Mouse (Mus musculus): Measurements from ENCODE around the gene Aqp5. TPM values are rescaled to one million over a fixed set of nuclear protein-coding genes. Genes with fewer than 3 reads are reported as not detected.

Aqp5 gene
- polyA plus RNA-seq, 2 experiments = 0.07 TPM; not detected in 1

DNA sequence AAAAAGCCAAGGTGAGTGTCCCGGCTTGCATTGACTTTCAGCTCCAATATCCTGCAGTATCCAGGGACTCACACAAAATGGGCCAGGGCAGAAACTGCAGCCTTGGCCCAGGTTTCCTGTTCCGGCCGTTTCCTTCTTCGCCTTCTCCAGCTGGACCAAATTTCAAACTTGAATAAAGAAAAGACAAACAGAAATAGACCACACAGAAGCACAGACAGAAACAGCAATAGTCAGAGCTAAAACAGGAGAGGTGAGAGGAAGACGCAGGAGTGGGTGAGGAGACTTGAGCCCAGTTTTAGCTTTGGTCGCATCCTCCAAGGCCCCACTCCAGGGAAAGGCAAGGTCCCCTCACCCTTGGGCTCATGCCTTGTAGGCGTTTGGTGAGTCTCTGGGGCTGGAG is 12.6 kb downstream of the Aqp5 start:
- H3K27ac ChIP-seq = no peak overlapping the region

DNA sequence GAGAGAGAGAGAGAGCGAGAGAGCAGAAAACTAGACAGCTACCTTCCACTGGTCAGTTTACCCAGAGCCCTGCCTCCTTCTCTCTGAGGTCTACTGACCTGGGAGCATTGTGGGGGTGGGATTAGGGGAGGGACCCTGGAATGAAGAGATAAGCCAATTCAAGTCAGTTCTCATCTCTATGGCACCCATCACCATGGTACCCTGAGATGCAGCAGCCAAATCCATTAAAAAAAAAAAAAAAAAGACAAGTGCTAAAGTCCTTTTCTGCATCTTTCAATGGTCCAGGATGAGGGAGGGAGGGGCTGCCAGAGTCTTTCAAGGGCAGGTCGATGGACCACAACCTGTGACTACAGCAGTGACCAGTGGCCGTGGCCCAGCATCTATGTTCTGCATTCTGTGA is 15.0 kb downstream of the Aqp5 start:
- Histone ChIP-seq H3K4me3 (ENCODE audit: insufficient read depth in 1 of 2, low read depth in 2 of 2, low read length in 2 of 2) (no peak overlapping the region), H3K9ac (replicated peaks) (no peak overlapping the region), H3K36me3 (replicated peaks; ENCODE audit: control insufficient read depth, insufficient read depth, low read depth) (no peaks in the 10 kb centered on the region), H3K4me2 (ENCODE audit: low read depth) (no peak overlapping the region), H3K27me3 (ENCODE audit: control insufficient read depth, insufficient read depth, low read length) (peaks cover 5% of the 10 kb centered on the region), H3K4me1 (replicated peaks; ENCODE audit: control insufficient read depth in 2 of 2, insufficient read depth in 2 of 2, low read length in 1 of 2) (peaks cover 4 to 14% of the 10 kb centered on the region in 2 experiments), H3K27ac (no peak overlapping the region), H3K9me3 (ENCODE audit: control insufficient read depth, low read length) (no peaks in the 10 kb centered on the region)
- WGBS (ENCODE audit: insufficient replicate concordance) = 52% methylated on average over 3 of the region's 3 CpGs
- TF ChIP-seq CTCF (IDR thresholded peaks at IDR 0.05; ENCODE audit: low read depth) (no peak), EP300 (IDR thresholded peaks at IDR 0.05; ENCODE audit: low read depth) (no peak)
- ATAC-seq (ENCODE audit: insufficient read depth) (no peak), DNase-seq (ENCODE audit: low read depth in 3 of 3, low spot score in 3 of 3) (no peak)

More for the DNA sequence above, 12.6 kb downstream of the Aqp5 start:
- TF ChIP-seq CTCF (IDR thresholded peaks at IDR 0.05; ENCODE audit: low read depth) (no peak), EP300 (IDR thresholded peaks at IDR 0.05; ENCODE audit: low read depth) (no peak)
- no peak overlapping the region for H3K4me3 ChIP-seq (ENCODE audit: insufficient read depth in 1 of 2, low read depth in 2 of 2, low read length in 2 of 2)
- H3K9ac ChIP-seq (replicated peaks) = no peak overlapping the region
- H3K4me2 ChIP-seq (ENCODE audit: low read depth) = no peak overlapping the region
- DNase-seq (ENCODE audit: low read depth in 3 of 3, low spot score in 3 of 3) (no peak), ATAC-seq (ENCODE audit: insufficient read depth) (no peak)
- 63% methylated on average over 7 of the region's 7 CpGs for whole genome bisulfite sequencing (ENCODE audit: insufficient replicate concordance)
- peaks cover 12% of the 10 kb centered on the region for H3K27me3 ChIP-seq (ENCODE audit: control insufficient read depth, insufficient read depth, low read length)
- H3K9me3 ChIP-seq (ENCODE audit: control insufficient read depth, low read length) = no peaks in the 10 kb centered on the region
- no peaks in the 10 kb centered on the region for H3K36me3 ChIP-seq (replicated peaks; ENCODE audit: control insufficient read depth, insufficient read depth, low read depth)
- H3K4me1 ChIP-seq (replicated peaks; ENCODE audit: control insufficient read depth in 2 of 2, insufficient read depth in 2 of 2, low read length in 1 of 2) = peaks cover 4 to 14% of the 10 kb centered on the region in 2 experiments

DNA sequence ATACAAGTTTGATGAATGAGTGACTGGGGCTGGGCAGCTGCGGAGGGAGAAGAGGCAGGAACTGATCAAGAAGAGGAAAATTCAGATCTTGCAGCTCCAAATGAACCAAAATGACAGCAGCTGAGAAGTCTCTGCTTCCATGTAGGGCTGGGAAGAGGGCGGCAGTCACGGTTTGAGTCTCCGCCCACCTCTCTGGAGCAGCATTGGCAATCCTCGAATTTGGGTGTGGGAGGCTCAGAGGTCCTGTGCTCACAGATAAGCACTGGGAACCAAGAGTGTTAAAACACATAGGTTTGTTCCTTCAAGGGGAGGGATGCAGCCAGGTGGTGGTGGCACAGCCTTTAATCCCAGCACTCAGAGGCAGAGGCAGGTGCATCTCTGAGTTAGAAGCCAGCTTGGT is 15.9 kb downstream of the Aqp5 start:
- H3K9ac ChIP-seq (replicated peaks) = no peak overlapping the region
- no peaks in the 10 kb centered on the region for H3K36me3 ChIP-seq (replicated peaks; ENCODE audit: control insufficient read depth, insufficient read depth, low read depth)
- peaks cover 4 to 14% of the 10 kb centered on the region in 2 experiments for H3K4me1 ChIP-seq (replicated peaks; ENCODE audit: control insufficient read depth in 2 of 2, insufficient read depth in 2 of 2, low read length in 1 of 2)
- H3K9me3 ChIP-seq (ENCODE audit: control insufficient read depth, low read length) = no peaks in the 10 kb centered on the region
- H3K27ac ChIP-seq = no peak overlapping the region
- no peak overlapping the region for H3K4me3 ChIP-seq (ENCODE audit: insufficient read depth in 1 of 2, low read depth in 2 of 2, low read length in 2 of 2)
- ATAC-seq (ENCODE audit: insufficient read depth) = peak; percentile 61; the same call in 1 of the 2 replicates
- TF ChIP-seq EP300 (IDR thresholded peaks at IDR 0.05; ENCODE audit: low read depth) = no peak
- no peak for TF ChIP-seq CTCF (IDR thresholded peaks at IDR 0.05; ENCODE audit: low read depth)
- no peak overlapping the region for H3K4me2 ChIP-seq (ENCODE audit: low read depth)
- peak; percentile 29 to 45 (median 35) for DNase-seq (ENCODE audit: low read depth in 3 of 3, low spot score in 3 of 3)
- H3K27me3 ChIP-seq (ENCODE audit: control insufficient read depth, insufficient read depth, low read length) = peaks cover 2% of the 10 kb centered on the region
- 14% methylated on average over 5 of the region's 5 CpGs for WGBS (ENCODE audit: insufficient replicate concordance)

DNA sequence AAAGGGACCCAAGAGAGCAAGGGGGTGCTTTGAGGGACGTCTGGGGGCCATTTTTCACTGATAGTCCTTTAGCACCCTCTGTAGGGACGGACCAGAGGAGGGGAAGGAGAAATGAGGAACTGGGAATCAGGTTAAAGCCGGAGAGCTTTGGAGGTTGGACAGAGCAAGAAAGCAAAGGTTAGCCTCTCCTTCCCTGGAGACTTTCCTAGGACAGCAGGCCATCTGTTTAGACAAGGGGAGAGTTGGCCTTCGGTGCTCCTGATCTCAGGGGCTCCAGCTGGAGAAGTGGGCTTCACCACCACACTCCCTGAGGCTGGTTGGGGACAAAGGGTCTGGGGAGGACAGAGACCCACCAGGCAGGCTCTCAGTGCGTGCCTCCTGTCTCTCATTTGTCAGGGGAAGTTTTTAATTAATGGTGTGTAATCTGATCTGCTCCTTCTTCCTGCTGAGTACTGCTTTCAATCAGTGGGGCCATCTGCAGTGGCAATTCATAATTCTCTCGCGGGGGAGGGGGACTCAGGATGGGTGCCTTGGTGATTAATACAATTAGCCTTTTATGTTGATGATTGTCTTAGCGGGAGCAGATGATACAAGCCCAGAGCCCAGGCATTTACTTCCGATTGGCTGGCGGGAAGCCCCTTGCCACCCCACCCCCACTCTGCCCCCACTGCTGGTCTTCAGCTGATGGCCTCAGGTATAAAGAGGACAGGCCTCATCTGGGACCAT is 17.0 kb downstream of the Aqp5 start:
- TF ChIP-seq CTCF (IDR thresholded peaks at IDR 0.05; ENCODE audit: low read depth) = no peak
- TF ChIP-seq EP300 (IDR thresholded peaks at IDR 0.05; ENCODE audit: low read depth) = no peak
- no peak for ATAC-seq (ENCODE audit: insufficient read depth)
- Histone ChIP-seq H3K9ac (replicated peaks) (no peak overlapping the region), H3K9me3 (ENCODE audit: control insufficient read depth, low read length) (no peaks in the 10 kb centered on the region; the same call in 1 of the 2 replicates), H3K36me3 (replicated peaks; ENCODE audit: control insufficient read depth, insufficient read depth, low read depth) (no peaks in the 10 kb centered on the region), H3K4me2 (ENCODE audit: low read depth) (no peak overlapping the region), H3K27ac (no peak overlapping the region), H3K4me1 (replicated peaks; ENCODE audit: control insufficient read depth in 2 of 2, insufficient read depth in 2 of 2, low read length in 1 of 2) (peaks cover 4 to 14% of the 10 kb centered on the region in 2 experiments), H3K27me3 (ENCODE audit: control insufficient read depth, insufficient read depth, low read length) (peaks cover 4% of the 10 kb centered on the region), H3K4me3 (ENCODE audit: insufficient read depth in 1 of 2, low read depth in 2 of 2, low read length in 2 of 2) (no peak overlapping the region)
- 24% methylated on average over 10 of the region's 10 CpGs for WGBS (ENCODE audit: insufficient replicate concordance)
- DNase-seq (ENCODE audit: low read depth in 3 of 3, low spot score in 3 of 3) = no peak

DNA sequence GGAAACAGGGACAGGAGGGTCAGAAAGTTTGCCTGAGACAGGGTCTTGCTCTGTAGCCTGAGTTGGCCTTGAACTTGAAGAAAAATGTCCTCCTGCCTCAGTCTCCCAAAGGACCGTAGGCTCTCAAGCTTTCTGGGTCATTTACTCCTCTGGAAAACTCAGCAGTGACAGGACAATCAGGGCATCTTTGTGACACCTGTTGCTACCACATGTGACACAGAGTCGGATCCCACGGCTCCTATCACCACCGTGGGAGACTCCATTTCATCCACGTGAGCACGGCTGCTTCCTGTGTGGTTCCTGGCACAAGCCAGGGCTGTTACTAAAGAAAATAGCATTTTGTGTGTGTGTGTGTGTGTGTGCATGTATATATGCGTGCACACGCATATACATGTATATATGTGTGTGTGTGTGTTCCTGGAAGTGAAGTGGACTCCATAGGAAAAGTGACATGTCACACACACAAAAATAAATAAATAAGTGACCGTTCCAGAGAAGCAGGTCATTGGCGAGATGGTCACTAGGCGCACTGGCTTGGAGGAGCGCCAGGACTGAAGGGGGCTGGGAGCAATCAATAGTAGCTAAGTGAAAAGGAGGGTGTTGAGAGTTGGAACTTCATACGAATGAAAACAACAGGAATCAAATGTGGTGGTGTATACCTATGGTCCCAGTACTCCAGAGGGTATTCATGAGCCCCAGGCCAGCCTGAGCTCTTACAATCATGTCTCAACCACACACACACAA is 18.0 kb downstream of the Aqp5 start:
- TF ChIP-seq CTCF (IDR thresholded peaks at IDR 0.05; ENCODE audit: low read depth) (no peak), EP300 (IDR thresholded peaks at IDR 0.05; ENCODE audit: low read depth) (no peak)
- DNase-seq (ENCODE audit: low read depth in 3 of 3, low spot score in 3 of 3) = no peak
- Histone ChIP-seq H3K27ac (no peak overlapping the region), H3K36me3 (replicated peaks; ENCODE audit: control insufficient read depth, insufficient read depth, low read depth) (no peaks in the 10 kb centered on the region), H3K4me3 (ENCODE audit: insufficient read depth in 1 of 2, low read depth in 2 of 2, low read length in 2 of 2) (no peak overlapping the region), H3K27me3 (ENCODE audit: control insufficient read depth, insufficient read depth, low read length) (peaks cover 2% of the 10 kb centered on the region), H3K4me1 (replicated peaks; ENCODE audit: control insufficient read depth in 2 of 2, insufficient read depth in 2 of 2, low read length in 1 of 2) (peaks cover 4 to 14% of the 10 kb centered on the region in 2 experiments), H3K9ac (replicated peaks) (no peak overlapping the region), H3K9me3 (ENCODE audit: control insufficient read depth, low read length) (no peaks in the 10 kb centered on the region; the same call in 1 of the 2 replicates), H3K4me2 (ENCODE audit: low read depth) (no peak overlapping the region)
- no peak for ATAC-seq (ENCODE audit: insufficient read depth)
- 62% methylated on average over 13 of the region's 13 CpGs for WGBS (ENCODE audit: insufficient replicate concordance)

Measured in liver, embryonic 14.5 days (tissue).